Mouse (Mus musculus) embryonic facial prominence, embryonic 12.5 days (tissue): ENCODE measurements at regions not wholly inside any gene's neighbourhood (a gene's known extent, or its start where the extent isn't known, plus 50 kb on each side); places are given as distances from the start of the nearest gene placed in this dataset.

Experiments used
- ATAC-seq: fragments of 200-750 bp; cut with Nextera tagmentation; 2 replicates; pipeline ENCODE4 v1.8.0; 2017; ENCODE audit not compliant: insufficient number of reproducible peaks, insufficient read depth, low FRiP score, low TSS enrichment
- H3K27ac ChIP-seq: fragments of 300-500 bp; sonication (generic); 2 replicates; pipeline ENCODE4 v1.5.1; 2016; ENCODE audit warnings: mild to moderate bottlenecking
- H3K27me3 ChIP-seq: fragments of 300-500 bp; sonication (generic); 2 replicates; pipeline ENCODE4 v1.6.1; 2016; ENCODE audit warnings: mild to moderate bottlenecking, moderate library complexity
- H3K36me3 ChIP-seq: fragments of 300-500 bp; sonication (generic); 2 replicates; pipeline ENCODE4 v1.6.1; 2016; ENCODE audit warnings: mild to moderate bottlenecking
- H3K4me1 ChIP-seq: fragments of 300-500 bp; sonication (generic); 2 replicates; pipeline ENCODE4 v1.6.1; 2016
- H3K4me2 ChIP-seq: fragments of 300-500 bp; sonication (generic); replicated peaks from 2 replicates; pipeline ENCODE4 v1.6.1; 2016; ENCODE audit warnings: mild to moderate bottlenecking, moderate library complexity
- H3K4me3 ChIP-seq: fragments of 300-500 bp; sonication (generic); 2 replicates; pipeline ENCODE4 v1.5.1; 2016; ENCODE audit warnings: mild to moderate bottlenecking
- H3K9ac ChIP-seq: fragments of 300-500 bp; sonication (generic); 2 replicates; pipeline ENCODE4 v1.6.1; 2016; ENCODE audit warnings: mild to moderate bottlenecking, moderate library complexity
- H3K9me3 ChIP-seq: fragments of 300-500 bp; sonication (generic); 2 replicates; pipeline ENCODE4 v1.6.1; 2016; ENCODE audit warnings: mild to moderate bottlenecking, moderate library complexity
- WGBS: fragments of 180-500 bp; shearing (Covaris S2); methylation state at CpG from one replicate; pipeline ENCODE4 v1.1.7; 2016; 5-methylcytosine and 5-hydroxymethylcytosine counted together

GRCm38 (mm10) chr11:56442381-56442780 lies 401.6 kb upstream of the Nmur2 start:
- no peaks in the 10 kb centered on the region for H3K9me3 ChIP-seq
- WGBS: 79% methylated on average over 3 of the region's 3 CpGs

GRCm38 (mm10) chr11:56441071-56441470 lies 400.3 kb upstream of the Nmur2 start:
- WGBS: 31% methylated on average over 2 of the region's 2 CpGs

More at GRCm38 (mm10) chr11:56442381-56442780, 401.6 kb upstream of the Nmur2 start:
- no peaks in the 10 kb centered on the region for H3K27me3 ChIP-seq
- ATAC-seq: no peak
- H3K4me3 ChIP-seq: no peak overlapping the region
- H3K36me3 ChIP-seq: no peaks in the 10 kb centered on the region
- no peak overlapping the region for H3K4me2 ChIP-seq
- H3K4me1 ChIP-seq: no peaks in the 10 kb centered on the region
- no peak overlapping the region for H3K27ac ChIP-seq
- no peak overlapping the region for H3K9ac ChIP-seq

GRCm38 (mm10) chr11:56431089-56431488 lies 390.3 kb upstream of the Nmur2 start:
- no peak for ATAC-seq
- Histone ChIP-seq H3K4me1 (no peaks in the 10 kb centered on the region), H3K4me2 (no peak overlapping the region), H3K9ac (no peak overlapping the region), H3K36me3 (no peaks in the 10 kb centered on the region), H3K4me3 (no peak overlapping the region), H3K9me3 (no peaks in the 10 kb centered on the region), H3K27ac (no peak overlapping the region), H3K27me3 (no peaks in the 10 kb centered on the region)
- 83% methylated on average over 3 of the region's 3 CpGs for WGBS

More at GRCm38 (mm10) chr11:56441071-56441470, 400.3 kb upstream of the Nmur2 start:
- Histone ChIP-seq H3K4me2 (no peak overlapping the region), H3K36me3 (no peaks in the 10 kb centered on the region), H3K27ac (no peak overlapping the region), H3K27me3 (no peaks in the 10 kb centered on the region), H3K9ac (no peak overlapping the region), H3K4me1 (no peaks in the 10 kb centered on the region), H3K9me3 (no peaks in the 10 kb centered on the region), H3K4me3 (no peak overlapping the region)
- ATAC-seq: no peak

GRCm38 (mm10) chr11:56384761-56385160 lies 344.0 kb upstream of the Nmur2 start:
- ATAC-seq: no peak
- H3K9me3 ChIP-seq: no peaks in the 10 kb centered on the region
- no peak overlapping the region for H3K9ac ChIP-seq
- H3K27ac ChIP-seq: no peak overlapping the region
- H3K4me1 ChIP-seq: no peaks in the 10 kb centered on the region
- no peaks in the 10 kb centered on the region for H3K27me3 ChIP-seq
- no peaks in the 10 kb centered on the region for H3K36me3 ChIP-seq
- H3K4me3 ChIP-seq: no peak overlapping the region
- 53% methylated on average over 1 of the region's 1 CpGs for WGBS
- H3K4me2 ChIP-seq: no peak overlapping the region

- WGBS: 77% methylated on average over 5 of the region's 5 CpGs
- H3K27ac ChIP-seq: no peak overlapping the region
- no peaks in the 10 kb centered on the region for H3K36me3 ChIP-seq
- no peak overlapping the region for H3K9ac ChIP-seq
- no peaks in the 10 kb centered on the region for H3K9me3 ChIP-seq
- no peaks in the 10 kb centered on the region for H3K4me1 ChIP-seq
- no peak overlapping the region for H3K4me3 ChIP-seq
- no peaks in the 10 kb centered on the region for H3K27me3 ChIP-seq
- ATAC-seq: no peak
- H3K4me2 ChIP-seq: no peak overlapping the region
Observed at GRCm38 (mm10) chr11:56377535-56377934, 336.7 kb upstream of the Nmur2 start.

GRCm38 (mm10) chr11:56374329-56374728 lies 333.5 kb upstream of the Nmur2 start:
- Histone ChIP-seq H3K4me3 (no peak overlapping the region), H3K36me3 (no peaks in the 10 kb centered on the region), H3K4me2 (no peak overlapping the region), H3K4me1 (no peaks in the 10 kb centered on the region), H3K27ac (no peak overlapping the region), H3K9ac (no peak overlapping the region), H3K9me3 (no peaks in the 10 kb centered on the region), H3K27me3 (no peaks in the 10 kb centered on the region)
- 76% methylated on average over 6 of the region's 6 CpGs for WGBS
- ATAC-seq: no peak

- Histone ChIP-seq H3K4me2 (no peak overlapping the region), H3K4me3 (no peak overlapping the region), H3K9ac (no peak overlapping the region), H3K27ac (no peak overlapping the region), H3K27me3 (no peaks in the 10 kb centered on the region), H3K4me1 (no peaks in the 10 kb centered on the region), H3K36me3 (no peaks in the 10 kb centered on the region), H3K9me3 (no peaks in the 10 kb centered on the region)
- no peak for ATAC-seq
- WGBS: 79% methylated on average over 4 of the region's 4 CpGs
Observed at GRCm38 (mm10) chr11:56373624-56374023, 332.8 kb upstream of the Nmur2 start.

GRCm38 (mm10) chr11:56357690-56358089 lies 316.9 kb upstream of the Nmur2 start:
- 74% methylated on average over 2 of the region's 2 CpGs for WGBS
- Histone ChIP-seq H3K27me3 (no peaks in the 10 kb centered on the region), H3K9me3 (no peaks in the 10 kb centered on the region), H3K4me2 (no peak overlapping the region), H3K9ac (no peak overlapping the region), H3K27ac (no peak overlapping the region), H3K4me3 (no peak overlapping the region), H3K4me1 (no peaks in the 10 kb centered on the region), H3K36me3 (no peaks in the 10 kb centered on the region)
- no peak for ATAC-seq

GRCm38 (mm10) chr11:56351798-56352366 lies 311.1 kb upstream of the Nmur2 start:
- no peak overlapping the region for H3K4me2 ChIP-seq
- H3K27ac ChIP-seq: no peak overlapping the region
- H3K36me3 ChIP-seq: no peaks in the 10 kb centered on the region
- H3K27me3 ChIP-seq: no peaks in the 10 kb centered on the region
- no peak for ATAC-seq
- no peak overlapping the region for H3K4me3 ChIP-seq
- H3K9ac ChIP-seq: no peak overlapping the region
- 70% methylated on average over 7 of the region's 7 CpGs for WGBS
- no peaks in the 10 kb centered on the region for H3K9me3 ChIP-seq
- no peaks in the 10 kb centered on the region for H3K4me1 ChIP-seq

- Histone ChIP-seq H3K27ac (no peak overlapping the region), H3K4me3 (no peak overlapping the region)
- WGBS: 72% methylated on average over 1 of the region's 1 CpGs
Observed at GRCm38 (mm10) chr11:56351231-56351630, 310.4 kb upstream of the Nmur2 start.

GRCm38 (mm10) chr11:56349766-56350165 lies 309.0 kb upstream of the Nmur2 start:
- ATAC-seq: no peak
- no peak overlapping the region for H3K4me2 ChIP-seq
- H3K4me1 ChIP-seq: no peaks in the 10 kb centered on the region
- H3K9ac ChIP-seq: no peak overlapping the region
- H3K27ac ChIP-seq: no peak overlapping the region
- H3K4me3 ChIP-seq: no peak overlapping the region
- no peaks in the 10 kb centered on the region for H3K27me3 ChIP-seq
- H3K36me3 ChIP-seq: no peaks in the 10 kb centered on the region
- WGBS: 73% methylated on average over 3 of the region's 3 CpGs
- H3K9me3 ChIP-seq: no peaks in the 10 kb centered on the region

More at GRCm38 (mm10) chr11:56351231-56351630, 310.4 kb upstream of the Nmur2 start:
- no peaks in the 10 kb centered on the region for H3K4me1 ChIP-seq
- no peaks in the 10 kb centered on the region for H3K27me3 ChIP-seq
- no peak for ATAC-seq
- no peak overlapping the region for H3K4me2 ChIP-seq
- H3K9ac ChIP-seq: no peak overlapping the region
- H3K36me3 ChIP-seq: no peaks in the 10 kb centered on the region
- no peaks in the 10 kb centered on the region for H3K9me3 ChIP-seq

GRCm38 (mm10) chr11:56348408-56348807 lies 307.6 kb upstream of the Nmur2 start:
- Histone ChIP-seq H3K4me1 (no peaks in the 10 kb centered on the region), H3K27me3 (no peaks in the 10 kb centered on the region), H3K9ac (no peak overlapping the region), H3K9me3 (no peaks in the 10 kb centered on the region), H3K27ac (no peak overlapping the region), H3K36me3 (no peaks in the 10 kb centered on the region), H3K4me2 (no peak overlapping the region), H3K4me3 (no peak overlapping the region)
- 91% methylated on average over 5 of the region's 5 CpGs for WGBS
- ATAC-seq: no peak

- 69% methylated on average over 5 of the region's 5 CpGs for WGBS
- H3K4me3 ChIP-seq: no peak overlapping the region
- no peaks in the 10 kb centered on the region for H3K36me3 ChIP-seq
- H3K27ac ChIP-seq: no peak overlapping the region
- no peaks in the 10 kb centered on the region for H3K27me3 ChIP-seq
- H3K9me3 ChIP-seq: no peaks in the 10 kb centered on the region
- no peaks in the 10 kb centered on the region for H3K4me1 ChIP-seq
- no peak overlapping the region for H3K9ac ChIP-seq
- H3K4me2 ChIP-seq: no peak overlapping the region
- no peak for ATAC-seq
Observed at GRCm38 (mm10) chr11:56343083-56343482, 302.3 kb upstream of the Nmur2 start.
